22 mouse cellular contexts compared by ENCODE assay signal in genomic region chrX:42781566-42781965, GRCm38 (mm10).
DNase-seq lines count a peak whose midpoint lies in the region; ATAC-seq and TF ChIP-seq lines count a peak whose summit lies in the region.
"Had no signal": no experiment of that assay in that cellular context is flagged by ENCODE, and none has a peak within 500 bp of the region (broad histone marks: within the 10 kb centered on the region; RNA-seq: fewer than 3 reads in every experiment).

No protein-coding gene starts in this region.

- TF ChIP-seq CTCF in hindbrain, postnatal 0 days (IDR thresholded peaks at IDR 0.05; ENCODE audit: low read depth), result no peak

- H3K4me3 ChIP-seq in embryonic facial prominence, embryonic 14.5 days (ENCODE audit: low read depth, low read length), result no peak overlapping the region
- H3K4me3 ChIP-seq in embryonic facial prominence, embryonic 10.5 days, result no peak overlapping the region
- H3K4me3 ChIP-seq in hindbrain, postnatal 0 days (ENCODE audit: low read length), result no peak overlapping the region
- H3K4me3 ChIP-seq in hindbrain, embryonic 14.5 days (replicated peaks; ENCODE audit: low read length), result no peak overlapping the region
- H3K4me3 ChIP-seq: forebrain, embryonic 13.5 days; gastrocnemius, adult 2 months; heart, embryonic 12.5 days; hindbrain, embryonic 10.5 days; hindbrain, embryonic 15.5 days had no signal

- no peaks in the 10 kb centered on the region for H3K27me3 ChIP-seq in embryonic facial prominence, embryonic 14.5 days (replicated peaks; ENCODE audit: control insufficient read depth, insufficient read depth, low read length)
- H3K27me3 ChIP-seq in embryonic facial prominence, embryonic 10.5 days (replicated peaks; ENCODE audit: low read depth, poor library complexity, severe bottlenecking), result no peaks in the 10 kb centered on the region
- no peaks in the 10 kb centered on the region for H3K27me3 ChIP-seq in hindbrain, postnatal 0 days (ENCODE audit: insufficient read depth, low read length)
- H3K27me3 ChIP-seq in hindbrain, embryonic 14.5 days (ENCODE audit: control insufficient read depth, insufficient read depth, low read length), result no peaks in the 10 kb centered on the region
- H3K27me3 ChIP-seq: forebrain, embryonic 13.5 days; heart, embryonic 12.5 days; hindbrain, embryonic 15.5 days had no signal

- WGBS in embryonic facial prominence, embryonic 14.5 days, result 36% methylated on average over 4 of the region's 4 CpGs
- WGBS in embryonic facial prominence, embryonic 10.5 days, result 62% methylated on average over 4 of the region's 4 CpGs
- 43% methylated on average over 4 of the region's 4 CpGs for WGBS in hindbrain, postnatal 0 days
- 64% methylated on average over 4 of the region's 4 CpGs for WGBS in hindbrain, embryonic 14.5 days

- no peak for ATAC-seq in embryonic facial prominence, embryonic 14.5 days (ENCODE audit: low read depth)
- ATAC-seq in hindbrain, postnatal 0 days, result no peak
- no peak for ATAC-seq in hindbrain, embryonic 14.5 days (ENCODE audit: low FRiP score)
- ATAC-seq: activated CD4-positive, CD25-positive, alpha-beta regulatory T cell, adult 4 months; forebrain, embryonic 13.5 days; inflammation-experienced regulatory T-cells, adult 6 months; intestine, postnatal 0 days; Patski had no signal

- no peaks in the 10 kb centered on the region for H3K9me3 ChIP-seq in embryonic facial prominence, embryonic 14.5 days (ENCODE audit: control insufficient read depth, low read length)
- H3K9me3 ChIP-seq in embryonic facial prominence, embryonic 10.5 days, result no peaks in the 10 kb centered on the region
- no peaks in the 10 kb centered on the region for H3K9me3 ChIP-seq in hindbrain, postnatal 0 days (ENCODE audit: low read length)
- no peaks in the 10 kb centered on the region for H3K9me3 ChIP-seq in hindbrain, embryonic 14.5 days (ENCODE audit: control insufficient read depth, low read length)
- H3K9me3 ChIP-seq: forebrain, embryonic 13.5 days; heart, embryonic 12.5 days; hindbrain, embryonic 10.5 days; hindbrain, embryonic 15.5 days had no signal

- no peaks in the 10 kb centered on the region for H3K36me3 ChIP-seq in embryonic facial prominence, embryonic 14.5 days (ENCODE audit: control insufficient read depth, insufficient read depth, low read length)
- H3K36me3 ChIP-seq in embryonic facial prominence, embryonic 10.5 days (replicated peaks), result no peaks in the 10 kb centered on the region
- H3K36me3 ChIP-seq in hindbrain, postnatal 0 days (ENCODE audit: insufficient read depth, low read length), result no peaks in the 10 kb centered on the region
- H3K36me3 ChIP-seq in hindbrain, embryonic 14.5 days (replicated peaks; ENCODE audit: control insufficient read depth, insufficient read depth), result no peaks in the 10 kb centered on the region
- H3K36me3 ChIP-seq: heart, embryonic 12.5 days; hindbrain, embryonic 10.5 days; hindbrain, embryonic 15.5 days had no signal

- DNase-seq in embryonic facial prominence, embryonic 14.5 days (ENCODE audit: low spot score), result peak; percentile 11
- DNase-seq in embryonic facial prominence, embryonic 10.5 days (ENCODE audit: low spot score), result no peak
- DNase-seq in hindbrain, postnatal 0 days (ENCODE audit: low spot score), result peak; percentile 22
- DNase-seq in hindbrain, embryonic 14.5 days (ENCODE audit: low spot score), result no peak
- peak; percentile 56 for DNase-seq in retina, embryonic 14.5 days (ENCODE audit: low spot score)
- DNase-seq in kidney, postnatal 14 days, result no peak
- DNase-seq in embryo, embryonic 10 days (ENCODE audit: low spot score), result no peak
- DNase-seq: adrenal gland, adult 2 months; adrenal gland, postnatal 25 days; cerebellum, adult 11 months; cerebellum, adult 8-10 months; cerebellum, postnatal 25 days; gastrocnemius, adult 2 months; gastrocnemius, postnatal 25 days had no signal

- no peak overlapping the region for H3K4me2 ChIP-seq in embryonic facial prominence, embryonic 14.5 days (ENCODE audit: low read depth, low read length)
- H3K4me2 ChIP-seq in hindbrain, postnatal 0 days (ENCODE audit: low read depth, low read length), result no peak overlapping the region
- no peak overlapping the region for H3K4me2 ChIP-seq in hindbrain, embryonic 14.5 days (replicated peaks)
- H3K4me2 ChIP-seq: forebrain, embryonic 13.5 days; heart, embryonic 12.5 days; hindbrain, embryonic 15.5 days had no signal

- no peak overlapping the region for H3K27ac ChIP-seq in embryonic facial prominence, embryonic 14.5 days (replicated peaks; ENCODE audit: low read depth, low read length)
- no peak overlapping the region for H3K27ac ChIP-seq in embryonic facial prominence, embryonic 10.5 days (replicated peaks)
- no peak overlapping the region for H3K27ac ChIP-seq in hindbrain, postnatal 0 days
- no peak overlapping the region for H3K27ac ChIP-seq in hindbrain, embryonic 14.5 days
- H3K27ac ChIP-seq: forebrain, embryonic 13.5 days; gastrocnemius, adult 2 months; hindbrain, embryonic 10.5 days; hindbrain, embryonic 15.5 days had no signal

- H3K9ac ChIP-seq in embryonic facial prominence, embryonic 14.5 days (ENCODE audit: low read depth, low read length), result no peak overlapping the region
- no peak overlapping the region for H3K9ac ChIP-seq in hindbrain, postnatal 0 days (replicated peaks; ENCODE audit: low read length)
- no peak overlapping the region for H3K9ac ChIP-seq in hindbrain, embryonic 14.5 days
- H3K9ac ChIP-seq: forebrain, embryonic 13.5 days; heart, embryonic 12.5 days; hindbrain, embryonic 15.5 days had no signal

- H3K4me1 ChIP-seq in embryonic facial prominence, embryonic 14.5 days (ENCODE audit: control insufficient read depth, insufficient read depth, low read length), result no peaks in the 10 kb centered on the region
- H3K4me1 ChIP-seq in embryonic facial prominence, embryonic 10.5 days, result no peaks in the 10 kb centered on the region
- no peaks in the 10 kb centered on the region for H3K4me1 ChIP-seq in hindbrain, postnatal 0 days (ENCODE audit: insufficient read depth, low read length)
- no peaks in the 10 kb centered on the region for H3K4me1 ChIP-seq in hindbrain, embryonic 14.5 days (replicated peaks; ENCODE audit: control insufficient read depth, insufficient read depth, low read length)
- H3K4me1 ChIP-seq: forebrain, embryonic 13.5 days; heart, embryonic 12.5 days; hindbrain, embryonic 10.5 days; hindbrain, embryonic 15.5 days had no signal

Comparison
In these comparisons a context has a peak if more than half of its experiments do, and no peak if none do; other contexts are left out.
1. DNase-seq: peak in embryonic facial prominence, embryonic 14.5 days (single experiment), hindbrain, postnatal 0 days (single experiment) and retina, embryonic 14.5 days (single experiment); none in embryonic facial prominence, embryonic 10.5 days (single experiment), hindbrain, embryonic 14.5 days (single experiment), kidney, postnatal 14 days (single experiment) and embryo, embryonic 10 days (single experiment).